Mouse (Mus musculus) thymus, postnatal 25 days (tissue): ENCODE measurements around the gene Zmiz2.
"Not testable (repeated sequence)": the region's sequence is repeated elsewhere in the genome, so short reads cannot be mapped to it uniquely, and the experiment has no call there.

Experiments used
- DNase-seq: peaks from one replicate; pipeline ENCODE4 v3.0.0; 2022

Gene Zmiz2

DNA sequence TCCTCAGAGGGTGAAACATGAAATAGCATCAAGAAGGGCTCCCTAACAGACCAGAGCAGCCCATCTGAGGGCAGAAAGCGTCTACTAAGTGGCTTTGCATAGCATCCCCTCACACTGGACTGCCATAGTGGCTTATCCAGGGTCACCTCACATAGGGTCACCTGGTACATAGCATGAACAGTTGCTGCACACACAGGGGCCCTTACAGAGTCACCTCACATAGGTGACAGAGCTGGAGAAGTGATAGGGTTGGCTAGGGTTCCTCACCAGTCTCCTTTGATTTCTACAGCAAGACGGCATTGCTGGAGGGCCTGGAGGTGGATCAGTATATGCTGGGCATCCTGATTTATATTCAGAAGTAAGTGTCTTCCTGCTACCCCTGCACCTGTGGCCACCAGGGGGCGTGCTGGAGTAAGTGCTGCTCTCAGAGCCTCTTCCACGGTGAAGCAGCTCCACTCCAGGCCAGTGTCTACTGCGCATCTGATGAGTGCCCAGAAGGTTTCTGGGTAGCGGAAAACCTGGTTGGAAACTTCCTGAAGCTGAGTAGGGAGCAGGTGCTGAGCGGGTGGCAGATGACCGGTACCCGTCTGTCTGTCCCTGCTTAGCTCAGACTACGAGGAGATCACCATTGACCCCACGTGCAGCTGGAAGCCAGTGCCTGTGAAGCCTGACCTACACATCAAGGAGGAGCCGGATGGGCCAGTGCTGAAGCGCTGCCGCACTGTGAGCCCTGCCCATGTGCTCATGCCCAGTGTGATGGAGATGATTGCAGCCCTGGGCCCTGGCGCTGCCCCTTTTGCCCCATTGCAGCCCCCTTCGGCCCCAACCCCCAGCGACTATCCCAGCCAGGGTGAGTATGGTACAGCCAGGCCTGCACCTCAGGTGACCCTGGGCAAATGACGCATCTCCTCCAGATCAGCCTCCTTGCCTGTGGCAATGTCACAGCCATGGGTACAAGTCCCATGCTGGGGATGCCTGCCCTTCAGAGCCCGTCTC lies 13.9 kb downstream of the Zmiz2 start:
- DNase-seq = peak; percentile 87

- no peak for DNase-seq
Measured at GRCm38 (mm10) chr11:6403830-6404405, 15.0 kb downstream of the Zmiz2 start.

- DNase-seq = no peak
Measured at GRCm38 (mm10) chr11:6404699-6405566, 16.1 kb downstream of the Zmiz2 start.

- peak; percentile 53 for DNase-seq
Measured at GRCm38 (mm10) chr11:6405591-6406081, 16.8 kb downstream of the Zmiz2 start.

DNA sequence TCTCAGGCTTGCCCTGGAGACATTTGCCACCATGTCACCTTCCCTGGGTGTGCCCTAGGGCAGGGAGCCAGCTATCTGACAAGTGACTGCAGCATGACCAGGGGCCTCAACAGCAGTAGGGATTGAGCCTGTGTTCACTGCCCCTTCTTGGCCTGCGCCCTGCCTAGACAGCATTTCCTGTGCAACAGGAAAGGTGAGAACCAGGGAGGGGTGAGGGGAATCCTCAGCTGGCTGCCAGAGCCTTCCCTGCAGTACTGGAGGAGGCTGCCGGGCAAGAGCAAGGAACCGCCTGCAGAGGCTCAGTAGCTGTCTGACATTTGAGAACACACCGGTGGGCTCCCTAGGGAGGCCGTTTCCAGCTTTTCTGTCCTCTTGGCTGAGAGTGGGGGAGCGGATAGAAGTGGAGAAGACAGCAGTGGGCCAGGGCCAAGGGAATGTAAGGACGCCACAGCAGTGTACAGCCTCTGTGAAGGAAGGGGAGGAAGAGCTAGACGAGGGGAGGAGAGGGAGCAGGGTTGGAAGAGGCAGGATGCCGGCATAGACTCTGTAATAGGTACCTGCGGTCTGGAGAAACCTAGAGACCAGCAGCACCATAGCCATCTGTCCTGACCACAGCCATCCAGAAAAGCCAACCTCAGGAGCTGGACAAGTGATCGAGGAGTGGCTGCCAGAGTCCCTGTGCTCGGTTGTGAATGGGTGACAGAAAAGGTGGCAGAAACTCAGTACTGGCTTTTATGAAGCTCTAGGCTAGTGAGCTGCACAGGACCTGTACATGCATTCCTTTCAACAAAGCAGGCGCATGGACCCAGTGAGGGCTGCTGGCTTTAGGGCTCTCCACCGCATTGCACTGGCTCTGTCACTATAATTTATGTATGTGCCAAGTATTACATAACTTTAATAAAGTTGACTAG lies 17.6 kb downstream of the Zmiz2 start:
- DNase-seq = peak; percentile 53

DNA sequence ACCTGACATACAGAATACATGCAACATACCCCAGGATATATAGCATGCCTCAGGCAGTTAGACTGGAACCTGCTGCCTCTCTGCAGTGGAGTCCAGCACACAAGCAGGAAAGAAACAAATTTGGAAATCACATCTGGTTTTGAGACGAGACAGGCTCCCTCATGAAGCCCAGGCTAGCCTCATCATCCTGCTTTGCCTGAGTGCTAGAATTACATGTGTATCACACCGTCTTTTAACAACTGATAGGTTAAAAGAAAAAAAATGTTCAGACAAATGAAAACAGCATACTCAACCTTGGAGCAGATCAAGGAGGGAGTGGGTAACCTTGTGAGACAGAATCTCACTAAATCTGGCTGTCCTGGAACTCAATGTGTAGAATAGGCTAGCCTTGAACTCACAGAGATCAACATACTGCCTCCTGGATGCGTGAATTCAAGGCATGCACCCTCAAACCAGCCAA lies 18.3 kb downstream of the Zmiz2 start:
- no peak for DNase-seq

DNA sequence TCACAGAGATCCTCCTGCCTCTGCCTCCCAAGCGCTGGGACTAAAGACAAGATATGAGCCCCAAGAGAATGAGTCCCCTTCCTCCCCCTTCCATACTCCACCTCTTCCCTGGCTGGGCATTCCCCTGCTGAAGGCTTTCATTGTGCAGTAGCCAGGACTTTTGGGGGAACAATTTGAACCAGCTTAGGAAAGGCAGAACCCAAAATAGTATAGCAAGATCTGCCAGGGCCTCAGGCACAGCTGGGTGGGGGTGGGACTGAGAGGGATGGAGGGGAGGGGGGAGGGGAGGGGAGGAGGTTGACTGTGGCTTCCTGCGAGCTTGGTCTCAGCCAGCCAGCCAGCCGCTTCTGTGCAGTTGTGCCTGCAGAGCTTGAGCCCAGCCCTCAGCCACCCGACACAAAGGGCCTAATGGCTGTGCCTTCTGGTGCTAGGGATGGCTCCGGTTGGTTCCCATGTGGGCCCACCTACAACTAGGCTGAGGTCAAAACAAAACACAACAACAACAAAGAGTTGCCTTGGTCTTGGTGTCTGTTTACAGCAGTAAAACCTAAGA lies 21.3 kb downstream of the Zmiz2 start:
- DNase-seq = peak; percentile 70

GRCm38 (mm10) chr11:6410755-6411154 lies 21.9 kb downstream of the Zmiz2 start:
- not testable (repeated sequence) for DNase-seq

GRCm38 (mm10) chr11:6411684-6412083 lies 22.8 kb downstream of the Zmiz2 start:
- peak; percentile 81 for DNase-seq

- no peak for DNase-seq
Measured at GRCm38 (mm10) chr11:6413264-6413663, 24.4 kb downstream of the Zmiz2 start.

DNA sequence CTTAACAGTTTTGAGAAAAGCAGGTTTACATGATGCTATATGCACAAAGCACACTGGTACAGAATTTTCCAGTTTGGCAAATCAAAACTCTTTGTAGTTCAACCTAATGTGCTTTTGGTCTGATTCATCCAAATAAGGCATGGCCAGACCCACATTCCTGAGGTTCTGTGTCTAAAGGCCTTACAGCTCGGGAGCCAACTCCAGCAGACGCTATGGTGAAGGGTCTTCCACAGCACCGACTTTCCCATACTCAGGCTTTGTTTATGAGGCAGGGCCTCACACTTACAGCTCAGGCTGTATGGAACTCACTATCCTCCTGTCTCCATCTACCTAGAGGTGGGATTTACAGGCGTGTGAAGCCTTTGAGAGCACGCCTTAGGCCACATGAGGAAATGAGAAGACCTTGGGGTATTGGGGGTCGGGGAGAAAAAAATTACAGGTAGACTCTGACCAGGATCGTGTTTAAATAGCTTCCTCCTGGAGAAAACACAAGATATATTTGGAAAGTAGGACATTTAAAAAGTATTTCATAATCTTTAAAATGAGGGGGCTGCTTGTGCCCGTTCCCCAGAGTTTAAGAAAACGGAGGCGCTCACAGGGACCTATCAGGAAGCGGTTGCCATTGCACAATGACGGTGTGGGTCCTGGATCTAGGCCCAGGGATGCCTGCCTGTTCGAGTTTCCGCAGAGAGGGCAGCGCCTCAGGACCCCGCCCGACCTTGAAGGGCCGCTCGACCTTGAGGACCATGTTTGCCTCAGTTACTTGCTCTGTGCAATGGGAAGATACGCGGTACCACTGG lies 26.1 kb downstream of the Zmiz2 start, which contains the start of gene Ppia:
Gene Ppia, plus strand, starts transcription at position 693 of the 800 bp plus-strand sequence.
- DNase-seq = no peak

DNA sequence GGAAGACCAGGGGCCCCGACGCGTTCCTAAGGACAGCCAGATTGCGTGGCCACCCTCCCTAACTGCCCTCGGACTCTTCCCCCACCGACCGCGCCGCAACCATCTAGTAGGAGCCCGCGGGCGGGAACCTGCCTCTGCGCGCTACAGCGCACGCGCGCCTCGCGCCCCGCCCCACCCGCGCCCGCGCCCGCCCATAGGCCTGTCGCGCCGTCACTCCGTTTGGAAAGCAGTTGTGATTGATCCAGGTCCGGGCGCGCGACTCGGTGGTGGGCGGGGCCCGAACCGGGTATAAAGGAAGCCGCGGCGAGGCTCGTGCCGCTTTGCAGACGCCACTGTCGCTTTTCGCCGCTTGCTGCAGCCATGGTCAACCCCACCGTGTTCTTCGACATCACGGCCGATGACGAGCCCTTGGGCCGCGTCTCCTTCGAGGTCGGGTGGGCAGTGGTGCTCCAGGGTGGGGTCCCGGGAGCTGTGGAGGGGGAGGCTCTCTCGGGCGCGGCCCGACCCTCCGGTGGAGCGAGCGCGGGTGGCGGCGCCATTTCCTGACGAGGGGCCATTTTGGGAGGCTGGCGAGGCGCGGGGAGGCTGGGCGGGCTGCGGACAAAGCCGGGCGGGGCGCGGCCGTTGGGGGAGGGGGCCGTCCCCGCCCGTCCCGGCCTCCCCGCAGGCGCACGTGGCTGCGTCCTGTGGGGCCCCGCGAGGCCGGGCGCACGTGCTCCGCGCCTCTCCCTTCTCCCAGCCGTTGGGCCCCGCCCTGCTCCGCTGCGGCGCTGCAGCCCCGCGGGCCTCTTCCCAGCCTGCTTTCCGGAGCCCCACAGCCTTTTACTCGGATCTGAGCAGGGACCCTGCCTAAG lies 26.9 kb downstream of the Zmiz2 start:
- DNase-seq = peak; percentile 100

DNA sequence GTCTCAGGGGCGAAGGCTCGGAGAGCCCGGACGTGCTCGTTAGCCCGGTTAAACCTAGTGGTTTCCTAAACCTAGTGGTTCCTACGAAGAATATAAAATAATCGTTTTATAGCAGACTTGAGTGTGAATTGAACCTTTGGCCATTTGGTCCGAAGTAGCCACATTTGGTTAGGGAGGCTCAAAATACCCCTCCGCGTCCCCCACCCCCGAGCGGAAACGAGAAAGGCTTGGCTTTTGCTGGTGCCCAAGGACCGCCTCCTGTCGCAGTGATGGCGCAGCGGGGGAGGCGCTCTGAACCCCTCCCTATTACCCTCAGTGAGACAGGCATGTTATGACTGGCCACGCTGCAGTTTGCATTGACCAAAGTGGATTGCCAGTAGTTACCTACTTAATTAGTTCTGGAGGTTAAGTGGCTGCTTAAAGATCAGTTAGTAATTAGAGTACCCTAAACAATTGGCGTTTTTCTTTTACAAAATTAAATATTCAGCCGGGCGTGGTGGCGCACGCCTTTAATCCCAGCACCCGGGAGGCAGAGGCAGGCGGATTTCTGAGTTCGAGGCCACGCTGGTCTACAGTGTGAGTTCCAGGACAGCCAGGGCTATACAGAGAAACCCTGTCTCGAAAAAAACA lies 27.6 kb downstream of the Zmiz2 start:
- DNase-seq = peak; percentile 84

- no peak for DNase-seq
Measured at GRCm38 (mm10) chr11:6417069-6417468, 28.2 kb downstream of the Zmiz2 start.

DNA sequence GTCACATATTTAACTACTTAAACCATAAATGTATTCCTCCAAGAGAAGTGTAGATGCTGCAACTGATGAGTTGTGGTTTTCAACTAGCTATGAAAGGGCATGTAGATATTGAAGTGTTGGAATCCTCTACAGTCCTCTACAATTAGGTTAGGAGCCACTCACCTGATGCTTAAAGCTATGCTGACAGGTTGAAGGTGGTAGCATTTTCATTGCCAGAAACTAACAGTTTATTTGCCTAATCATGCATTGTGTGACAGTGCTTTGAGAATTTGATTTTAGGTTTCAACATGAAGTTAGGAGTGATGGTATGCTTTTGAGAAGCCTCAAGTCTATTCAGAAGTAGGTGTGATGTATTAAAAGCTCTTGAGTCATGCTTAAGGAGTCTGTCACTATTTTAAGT lies 28.6 kb downstream of the Zmiz2 start:
- no peak for DNase-seq

GRCm38 (mm10) chr11:6418751-6419150 lies 29.9 kb downstream of the Zmiz2 start:
- DNase-seq = no peak

DNA sequence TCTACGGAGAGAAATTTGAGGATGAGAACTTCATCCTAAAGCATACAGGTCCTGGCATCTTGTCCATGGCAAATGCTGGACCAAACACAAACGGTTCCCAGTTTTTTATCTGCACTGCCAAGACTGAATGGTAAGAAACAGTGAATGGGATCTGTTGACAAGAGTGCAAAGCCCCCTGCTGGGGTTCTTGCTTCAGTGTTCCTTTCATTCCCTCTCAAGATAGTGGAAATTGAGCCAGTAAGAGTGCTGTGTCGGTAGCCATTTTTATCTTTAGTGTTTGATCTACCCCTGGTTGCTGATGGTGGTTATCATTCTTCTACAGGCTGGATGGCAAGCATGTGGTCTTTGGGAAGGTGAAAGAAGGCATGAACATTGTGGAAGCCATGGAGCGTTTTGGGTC lies 30.3 kb downstream of the Zmiz2 start:
- not testable (repeated sequence) for DNase-seq

DNA sequence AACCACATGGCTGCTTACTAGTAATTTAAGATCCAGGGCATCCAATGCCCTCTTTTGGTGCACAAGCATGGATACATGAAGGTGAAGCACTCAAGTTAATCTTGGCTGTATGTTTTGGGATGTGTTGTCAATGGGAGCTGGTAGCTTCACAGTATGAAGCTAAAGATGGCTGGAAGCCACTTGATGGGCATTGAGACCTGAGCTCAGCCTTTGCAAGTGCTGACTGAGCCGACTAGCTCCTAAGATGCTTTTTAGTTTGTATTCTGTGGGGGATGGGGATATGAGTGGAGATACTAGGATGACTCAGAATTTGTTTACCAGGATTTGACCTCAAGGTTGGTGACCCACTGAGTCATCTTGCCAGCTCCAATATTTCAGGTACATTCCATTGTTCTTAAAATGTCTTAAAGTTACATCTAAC lies 31.4 kb downstream of the Zmiz2 start:
- DNase-seq = no peak
